Mouse (Mus musculus): ENCODE results near the gene Tbc1d22b. TPM values are rescaled to one million over a fixed set of nuclear protein-coding genes. Genes with fewer than 3 reads are reported as not detected.

The Tbc1d22b gene
- polyA plus RNA-seq, 1 experiment: 15.5 TPM

DNA sequence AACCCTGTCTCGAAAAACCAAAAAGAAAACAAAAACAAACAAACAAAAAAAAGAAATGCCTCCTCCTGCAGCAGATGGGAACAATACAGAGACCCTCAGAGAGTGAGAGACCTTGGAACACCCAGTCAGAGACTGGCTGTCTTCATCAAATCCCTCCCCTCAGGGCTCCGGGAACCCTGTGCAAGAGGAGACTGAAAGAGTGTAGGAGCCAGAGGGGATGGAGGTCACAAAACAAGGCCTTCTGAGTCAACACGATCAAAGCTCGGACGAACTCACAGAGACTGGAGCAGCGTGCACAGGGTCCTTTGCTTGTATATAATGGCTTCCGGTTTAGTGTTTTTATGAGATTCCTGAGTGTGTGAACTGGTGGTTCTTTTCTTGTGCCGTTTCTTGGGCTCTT is 9.2 kb upstream of the Tbc1d22b start:
- TF ChIP-seq POLR2A (IDR thresholded peaks at IDR 0.05; ENCODE audit: low read depth, low read length) (no peak), CTCF (IDR thresholded peaks at IDR 0.05; ENCODE audit: extremely low read depth, insufficient read depth, insufficient read length, insufficient replicate concordance) (no peak)
- Histone ChIP-seq H3K4me3 (ENCODE audit: extremely low read depth, insufficient read depth, insufficient read length) (no peak overlapping the region), H3K27me3 (ENCODE audit: control insufficient read depth, insufficient read depth, low read length) (0 out of 2 replicates have a peak, but pooled peaks cover 1% of the 10 kb centered on the region), H3K27ac (ENCODE audit: insufficient read depth, low read length) (no peak overlapping the region), H3K36me3 (ENCODE audit: control insufficient read depth, insufficient read depth, low read length) (no peaks in the 10 kb centered on the region), H3K4me1 (ENCODE audit: control insufficient read depth, insufficient read depth, insufficient read length) (no peaks in the 10 kb centered on the region)
- no peak for DNase-seq (ENCODE audit: low read depth in 1 of 2, low spot score in 2 of 2)
- 90% methylated on average over 8 of the region's 8 CpGs for whole genome bisulfite sequencing

DNA sequence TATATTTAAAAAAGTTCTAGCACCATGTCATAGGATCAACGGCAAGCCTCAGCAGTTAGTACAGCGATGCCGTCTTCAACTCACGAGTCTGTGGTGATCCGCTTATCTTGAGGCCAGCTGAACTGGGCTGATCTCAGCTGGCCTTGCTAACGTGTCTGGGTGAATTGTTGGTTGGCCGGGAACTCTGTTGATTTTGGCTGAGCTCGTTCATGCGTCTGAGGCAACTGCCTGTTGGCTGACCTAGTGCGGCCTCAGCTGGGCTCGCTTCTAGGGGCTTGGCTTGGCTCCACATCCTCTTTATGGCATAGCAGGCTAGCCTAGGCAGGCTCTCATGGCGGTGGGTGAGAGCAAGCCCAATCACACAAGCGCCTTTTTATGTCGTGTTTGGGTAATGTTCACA is 8.2 kb upstream of the Tbc1d22b start:
- Histone ChIP-seq H3K4me3 (ENCODE audit: extremely low read depth, insufficient read depth, insufficient read length) (no peak overlapping the region), H3K27me3 (ENCODE audit: control insufficient read depth, insufficient read depth, low read length) (no peaks in the 10 kb centered on the region), H3K4me1 (ENCODE audit: control insufficient read depth, insufficient read depth, insufficient read length) (no peaks in the 10 kb centered on the region), H3K27ac (ENCODE audit: insufficient read depth, low read length) (no peak overlapping the region), H3K36me3 (ENCODE audit: control insufficient read depth, insufficient read depth, low read length) (no peaks in the 10 kb centered on the region)
- 83% methylated on average over 14 of the region's 14 CpGs for WGBS
- TF ChIP-seq CTCF (IDR thresholded peaks at IDR 0.05; ENCODE audit: extremely low read depth, insufficient read depth, insufficient read length, insufficient replicate concordance) (no peak), POLR2A (IDR thresholded peaks at IDR 0.05; ENCODE audit: low read depth, low read length) (no peak)
- no peak for DNase-seq (ENCODE audit: low read depth in 1 of 2, low spot score in 2 of 2)

DNA sequence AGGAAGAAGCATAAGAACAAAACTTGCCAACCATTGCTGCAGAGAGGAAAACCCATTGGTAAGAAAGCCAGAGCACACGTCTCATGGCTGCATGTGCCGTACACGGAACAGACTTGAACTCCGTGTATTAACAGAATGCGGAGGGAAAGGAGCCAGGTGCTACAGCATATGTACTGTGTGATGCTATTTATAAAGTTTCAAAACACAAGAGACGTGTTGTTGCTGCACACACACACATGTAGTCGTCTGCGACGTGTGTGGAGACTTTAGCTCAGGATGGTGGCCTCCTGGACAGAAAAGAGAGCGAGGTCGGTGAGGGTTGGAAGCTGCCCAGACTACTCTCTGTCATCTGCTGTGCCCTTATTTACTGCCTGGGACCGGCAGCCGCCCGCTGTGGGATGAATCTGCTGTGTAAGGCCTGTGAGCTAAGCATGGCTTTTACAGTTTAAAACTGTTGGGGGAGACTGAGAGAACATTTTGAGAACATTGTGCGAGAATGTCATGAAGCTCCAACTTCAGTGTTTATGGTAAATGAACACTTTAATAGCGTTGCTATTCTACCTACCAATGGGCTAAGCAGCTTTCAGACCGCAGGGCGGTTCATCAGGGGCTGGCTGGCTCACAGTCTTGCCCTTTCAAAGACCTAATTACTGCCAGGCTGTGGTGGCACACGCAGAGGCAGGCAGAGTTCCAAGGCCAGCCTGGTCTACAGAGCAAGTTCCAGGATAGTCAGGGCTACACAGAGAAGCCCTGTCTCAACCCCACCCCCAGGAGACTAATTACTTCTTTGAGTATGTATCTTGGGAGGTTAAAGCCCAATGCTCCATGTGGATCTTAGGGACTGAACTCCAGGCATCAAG is 6.5 kb upstream of the Tbc1d22b start:
- 95% methylated on average over 19 of the region's 19 CpGs for WGBS
- Histone ChIP-seq H3K27me3 (ENCODE audit: control insufficient read depth, insufficient read depth, low read length) (no peaks in the 10 kb centered on the region), H3K27ac (ENCODE audit: insufficient read depth, low read length) (no peak overlapping the region), H3K4me1 (ENCODE audit: control insufficient read depth, insufficient read depth, insufficient read length) (no peaks in the 10 kb centered on the region), H3K4me3 (ENCODE audit: extremely low read depth, insufficient read depth, insufficient read length) (no peak overlapping the region), H3K36me3 (ENCODE audit: control insufficient read depth, insufficient read depth, low read length) (no peaks in the 10 kb centered on the region)
- TF ChIP-seq POLR2A (IDR thresholded peaks at IDR 0.05; ENCODE audit: low read depth, low read length) (no peak), CTCF (IDR thresholded peaks at IDR 0.05; ENCODE audit: extremely low read depth, insufficient read depth, insufficient read length, insufficient replicate concordance) (no peak)
- no peak for DNase-seq (ENCODE audit: low read depth in 1 of 2, low spot score in 2 of 2)

DNA sequence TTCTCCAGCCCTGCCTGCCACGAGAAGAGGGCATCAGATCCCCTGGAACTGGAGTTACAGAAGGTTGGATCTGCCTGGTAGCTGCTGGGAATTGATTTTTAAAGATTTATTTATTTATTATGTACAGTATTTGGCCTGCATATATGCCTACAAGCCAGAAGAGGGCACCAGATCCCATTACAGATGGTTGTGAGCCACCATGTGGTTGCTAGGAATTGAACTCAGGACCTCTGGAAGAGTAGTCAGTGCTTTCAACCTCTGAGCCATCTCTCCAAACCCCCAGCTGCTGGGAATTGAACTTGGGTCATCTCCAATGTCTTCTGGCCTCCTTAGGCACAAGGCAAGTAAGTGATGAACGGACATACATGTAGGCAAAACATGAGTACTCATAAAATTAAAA is 5.5 kb upstream of the Tbc1d22b start:
- H3K4me3 ChIP-seq (ENCODE audit: extremely low read depth, insufficient read depth, insufficient read length): no peak overlapping the region
- no peaks in the 10 kb centered on the region for H3K4me1 ChIP-seq (ENCODE audit: control insufficient read depth, insufficient read depth, insufficient read length)
- H3K27ac ChIP-seq (ENCODE audit: insufficient read depth, low read length): no peak overlapping the region
- DNase-seq (ENCODE audit: low read depth in 1 of 2, low spot score in 2 of 2): no peak
- WGBS: 91% methylated on average over 2 of the region's 2 CpGs
- TF ChIP-seq CTCF (IDR thresholded peaks at IDR 0.05; ENCODE audit: extremely low read depth, insufficient read depth, insufficient read length, insufficient replicate concordance) (no peak), POLR2A (IDR thresholded peaks at IDR 0.05; ENCODE audit: low read depth, low read length) (no peak)
- no peaks in the 10 kb centered on the region for H3K36me3 ChIP-seq (ENCODE audit: control insufficient read depth, insufficient read depth, low read length)
- H3K27me3 ChIP-seq (ENCODE audit: control insufficient read depth, insufficient read depth, low read length): no peaks in the 10 kb centered on the region

DNA sequence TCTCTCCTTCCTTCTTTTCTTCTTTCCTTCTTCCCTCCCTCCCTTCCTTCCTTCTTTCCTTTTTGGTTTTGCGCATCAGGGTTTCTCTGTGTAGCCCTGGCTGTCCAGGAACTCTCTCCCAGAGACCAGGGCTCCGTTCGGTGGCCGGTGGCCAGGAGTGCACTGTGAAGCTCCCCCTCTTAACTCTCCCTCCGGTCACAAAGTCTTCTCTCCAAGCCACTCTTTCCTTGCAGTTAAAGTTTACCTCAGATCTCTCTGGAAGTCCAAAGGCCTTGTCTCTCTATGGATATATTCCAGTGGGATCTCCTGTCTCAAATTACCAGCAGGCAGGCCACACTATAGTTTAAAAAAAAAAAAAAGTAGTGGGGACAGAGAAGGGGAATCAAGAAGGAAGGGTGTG is 4.3 kb upstream of the Tbc1d22b start:
- H3K4me3 ChIP-seq (ENCODE audit: extremely low read depth, insufficient read depth, insufficient read length): no peak overlapping the region
- H3K4me1 ChIP-seq (ENCODE audit: control insufficient read depth, insufficient read depth, insufficient read length): peaks cover 2% of the 10 kb centered on the region; the same call in 1 of the 2 replicates
- WGBS: 97% methylated on average over 5 of the region's 5 CpGs
- no peak for DNase-seq (ENCODE audit: low read depth in 1 of 2, low spot score in 2 of 2)
- H3K27ac ChIP-seq (ENCODE audit: insufficient read depth, low read length): no peak overlapping the region
- H3K36me3 ChIP-seq (ENCODE audit: control insufficient read depth, insufficient read depth, low read length): no peaks in the 10 kb centered on the region
- no peak for TF ChIP-seq POLR2A (IDR thresholded peaks at IDR 0.05; ENCODE audit: low read depth, low read length)
- no peak for TF ChIP-seq CTCF (IDR thresholded peaks at IDR 0.05; ENCODE audit: extremely low read depth, insufficient read depth, insufficient read length, insufficient replicate concordance)
- no peaks in the 10 kb centered on the region for H3K27me3 ChIP-seq (ENCODE audit: control insufficient read depth, insufficient read depth, low read length)

DNA sequence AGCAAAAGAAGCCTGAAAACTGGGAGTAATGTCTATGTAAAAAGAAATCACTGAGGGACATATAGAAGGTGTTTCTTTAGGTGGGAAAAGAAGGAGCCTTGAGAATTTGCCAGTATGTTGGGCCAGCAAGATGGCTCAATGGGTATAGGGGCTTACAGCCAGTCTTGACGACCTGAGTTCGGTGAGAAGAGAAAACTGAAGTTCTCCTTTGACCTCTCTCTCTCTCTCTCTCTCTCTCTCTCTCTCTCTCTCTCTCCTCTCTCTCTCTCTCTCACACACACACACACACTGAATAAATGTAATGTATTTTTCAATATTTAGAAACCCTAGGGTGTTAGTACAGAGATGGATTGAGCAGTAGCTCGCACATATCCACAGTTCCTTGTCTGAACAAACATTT is 1.1 kb upstream of the Tbc1d22b start:
- no peaks in the 10 kb centered on the region for H3K27me3 ChIP-seq (ENCODE audit: control insufficient read depth, insufficient read depth, low read length)
- no peak overlapping the region for H3K4me3 ChIP-seq (ENCODE audit: extremely low read depth, insufficient read depth, insufficient read length)
- H3K36me3 ChIP-seq (ENCODE audit: control insufficient read depth, insufficient read depth, low read length): no peaks in the 10 kb centered on the region
- TF ChIP-seq POLR2A (IDR thresholded peaks at IDR 0.05; ENCODE audit: low read depth, low read length): no peak
- TF ChIP-seq CTCF (IDR thresholded peaks at IDR 0.05; ENCODE audit: extremely low read depth, insufficient read depth, insufficient read length, insufficient replicate concordance): no peak
- WGBS: 50% methylated on average over 3 of the region's 3 CpGs
- no peak overlapping the region for H3K27ac ChIP-seq (ENCODE audit: insufficient read depth, low read length)
- H3K4me1 ChIP-seq (ENCODE audit: control insufficient read depth, insufficient read depth, insufficient read length): peaks cover 7% of the 10 kb centered on the region; the same call in 1 of the 2 replicates
- DNase-seq (ENCODE audit: low read depth in 1 of 2, low spot score in 2 of 2): no peak

DNA sequence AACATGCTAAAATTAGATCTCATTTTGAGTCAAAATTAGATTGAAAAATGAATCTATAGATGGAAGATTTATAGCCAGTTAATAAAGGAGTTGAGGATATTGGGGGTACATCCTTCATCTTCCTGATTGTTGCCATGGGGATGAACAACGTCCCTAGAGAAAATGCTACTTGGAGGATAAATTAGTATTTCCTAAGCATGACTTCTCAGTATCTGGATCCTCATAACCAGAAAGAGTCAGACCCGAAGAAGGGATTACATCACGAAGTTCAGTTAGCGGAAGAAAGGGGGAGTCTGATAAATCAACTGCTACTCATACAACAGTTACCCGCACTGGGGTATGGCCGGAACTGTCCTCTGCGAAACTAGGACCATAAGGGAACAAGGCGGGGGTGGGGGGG is 591 bp upstream of the Tbc1d22b start:
- DNase-seq (ENCODE audit: low read depth in 1 of 2, low spot score in 2 of 2): no peak
- 21% methylated on average over 8 of the region's 8 CpGs for WGBS
- Histone ChIP-seq H3K4me3 (ENCODE audit: extremely low read depth, insufficient read depth, insufficient read length) (no peak overlapping the region), H3K36me3 (ENCODE audit: control insufficient read depth, insufficient read depth, low read length) (no peaks in the 10 kb centered on the region), H3K27me3 (ENCODE audit: control insufficient read depth, insufficient read depth, low read length) (no peaks in the 10 kb centered on the region), H3K27ac (ENCODE audit: insufficient read depth, low read length) (no peak overlapping the region), H3K4me1 (ENCODE audit: control insufficient read depth, insufficient read depth, insufficient read length) (peaks cover 7% of the 10 kb centered on the region; the same call in 1 of the 2 replicates)
- TF ChIP-seq POLR2A (IDR thresholded peaks at IDR 0.05; ENCODE audit: low read depth, low read length) (no peak), CTCF (IDR thresholded peaks at IDR 0.05; ENCODE audit: extremely low read depth, insufficient read depth, insufficient read length, insufficient replicate concordance) (no peak)
